Mouse (Mus musculus): ENCODE data around the gene Mageb2.
"Not testable (repeated sequence)": the region's sequence is repeated elsewhere in the genome, so short reads cannot be mapped to it uniquely, and the experiment has no call there.

Gene Mageb2

DNA sequence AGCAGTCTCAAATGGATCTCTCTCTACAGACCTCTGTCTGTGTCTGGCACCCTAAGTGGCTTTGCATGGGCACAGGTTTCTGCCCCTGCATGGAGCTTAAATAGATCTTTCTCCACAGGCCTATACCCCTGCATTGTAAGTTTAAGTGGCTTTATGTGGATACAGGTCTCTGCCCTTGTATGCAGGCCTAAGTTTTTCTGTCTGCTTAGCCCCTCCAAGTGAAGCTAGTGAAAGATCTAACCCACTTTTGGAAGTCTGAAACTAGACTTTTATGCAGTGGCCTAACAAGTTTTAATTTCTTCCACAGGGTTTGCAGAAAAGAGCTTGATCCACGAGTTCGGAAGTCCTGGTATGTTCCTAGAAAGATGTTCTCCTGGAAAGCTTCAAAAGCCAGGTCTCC is at the start of gene Mageb2:
TSS of gene Mageb2 (plus strand) at position 301 of the 400 bp plus-strand sequence.
- DNase-seq (ENCODE audit: low read depth), result not testable (repeated sequence)

GRCm38 (mm10) chrX:91313256-91313655 is 18.2 kb upstream of the Mageb2 start:
- DNase-seq (ENCODE audit: low read depth), result not testable (repeated sequence)
